Mouse (Mus musculus): ENCODE measurements around the gene Gm42669.

- TF ChIP-seq CTCF (IDR thresholded peaks at IDR 0.05; ENCODE audit: low read depth, low read length) (no peak), POLR2A (IDR thresholded peaks at IDR 0.05; ENCODE audit: borderline replicate concordance, low read depth, low read length) (no peak)
Measured at GRCm38 (mm10) chr5:107498806-107499310, 8.6 kb upstream of the Gm42669 start.

Data from bone marrow macrophage, adult 2 months (primary cell).